Mouse (Mus musculus) right cerebral cortex, postnatal 36 days (tissue): Measurements from ENCODE around the gene Srgap1.

ENCODE experiments used
- DNase-seq, 2 experiments: peaks; one replicate each; pipeline ENCODE4 v3.0.0; 2022; ENCODE audit warnings: low spot score in 2 of 2, mixed read lengths in 1 of 2

The Srgap1 gene

DNA sequence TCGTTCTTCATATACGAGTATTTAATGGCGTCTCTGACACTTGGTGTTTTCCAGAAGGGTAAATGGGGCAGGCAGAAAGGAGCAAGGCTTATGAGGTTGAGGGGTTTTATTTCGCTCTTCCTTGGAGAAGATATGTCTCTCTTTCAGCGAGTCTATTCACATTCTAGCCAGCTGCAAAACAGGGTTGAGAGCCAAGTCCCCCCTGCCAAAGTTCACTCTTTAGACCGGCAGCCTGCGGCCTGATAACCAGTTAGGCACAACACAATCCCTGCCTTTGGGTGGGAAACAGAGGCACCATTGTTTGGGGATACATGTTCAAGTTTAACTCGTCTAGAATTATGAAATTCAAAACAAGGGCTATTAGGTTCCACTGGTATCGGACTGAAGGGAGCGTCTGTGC is 83.0 kb downstream of the Srgap1 start:
- DNase-seq: no peak

DNA sequence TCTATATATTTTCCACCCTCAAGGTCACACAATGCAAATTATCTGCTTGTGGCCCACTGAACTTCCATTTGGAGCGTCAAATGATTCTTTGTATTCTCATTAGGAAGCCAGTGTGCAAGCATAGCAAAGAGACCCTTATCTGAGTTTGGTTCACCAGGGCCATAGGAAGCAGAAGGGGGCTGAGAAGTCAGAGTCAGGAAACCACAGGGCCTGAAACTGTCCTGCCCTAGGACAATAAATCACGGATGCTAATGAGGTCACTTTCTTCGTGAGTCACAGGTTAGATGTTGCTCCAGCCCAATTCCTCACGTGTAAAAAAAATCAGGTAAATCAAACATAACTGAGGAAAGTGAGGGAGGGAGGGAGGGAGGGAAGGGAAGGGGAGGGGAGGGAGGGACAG is 85.1 kb downstream of the Srgap1 start:
- DNase-seq: no peak

DNA sequence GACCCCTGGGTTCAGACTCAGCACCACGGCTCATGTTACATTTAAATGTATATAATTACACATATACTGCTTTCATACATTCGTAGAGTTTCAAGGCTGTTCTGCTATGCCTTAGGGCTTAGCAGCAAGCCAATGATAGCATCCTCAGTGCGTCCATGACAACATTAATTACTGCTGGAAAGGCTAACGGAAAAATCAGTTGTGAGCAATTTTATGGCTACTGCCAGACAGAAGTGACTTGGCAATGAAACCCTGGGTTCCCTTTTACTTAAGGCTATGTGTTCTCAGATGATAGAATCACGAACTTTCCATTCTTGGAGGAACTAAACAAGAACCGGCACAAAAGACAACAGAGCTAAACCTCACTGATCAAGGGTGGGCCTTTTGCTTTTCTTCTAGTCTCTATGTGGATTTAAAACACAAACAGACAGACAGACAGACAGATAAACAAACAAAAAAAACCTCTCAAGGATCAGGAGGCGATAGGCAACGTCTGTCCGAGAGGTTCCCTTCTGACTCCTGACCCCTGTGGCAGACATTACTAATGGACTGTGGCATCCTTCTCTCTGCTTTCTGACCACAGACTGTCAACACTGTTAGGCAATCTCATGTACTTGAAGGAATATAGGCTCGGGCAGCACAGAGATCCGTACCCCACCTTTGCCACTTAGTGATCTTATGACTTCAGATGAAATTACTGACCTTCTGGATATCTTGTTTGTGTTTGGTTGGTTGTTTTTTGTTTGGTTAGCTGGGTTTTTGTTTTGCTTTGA is 85.8 kb downstream of the Srgap1 start:
- DNase-seq: no peak

DNA sequence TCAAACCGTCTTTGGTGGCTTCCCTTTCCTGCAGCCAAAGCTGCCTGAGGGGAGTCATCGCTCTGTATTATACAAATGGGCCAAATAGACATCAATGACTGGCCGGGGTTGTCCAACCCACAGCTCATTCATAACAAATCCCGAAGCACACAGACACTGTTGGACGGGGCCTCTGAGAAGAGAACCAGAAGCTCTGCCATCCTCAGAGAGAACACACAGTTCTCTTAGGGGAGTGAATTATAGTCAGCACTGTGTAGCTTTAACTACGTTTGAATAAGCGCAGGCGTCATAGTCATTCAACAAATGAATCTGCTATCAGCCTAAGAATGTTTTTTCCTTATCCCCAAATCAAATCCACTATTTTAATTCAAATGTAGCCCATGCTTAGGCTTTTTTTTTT is 88.4 kb downstream of the Srgap1 start:
- peak in 1 of 2 experiments; percentile 16 for DNase-seq

DNA sequence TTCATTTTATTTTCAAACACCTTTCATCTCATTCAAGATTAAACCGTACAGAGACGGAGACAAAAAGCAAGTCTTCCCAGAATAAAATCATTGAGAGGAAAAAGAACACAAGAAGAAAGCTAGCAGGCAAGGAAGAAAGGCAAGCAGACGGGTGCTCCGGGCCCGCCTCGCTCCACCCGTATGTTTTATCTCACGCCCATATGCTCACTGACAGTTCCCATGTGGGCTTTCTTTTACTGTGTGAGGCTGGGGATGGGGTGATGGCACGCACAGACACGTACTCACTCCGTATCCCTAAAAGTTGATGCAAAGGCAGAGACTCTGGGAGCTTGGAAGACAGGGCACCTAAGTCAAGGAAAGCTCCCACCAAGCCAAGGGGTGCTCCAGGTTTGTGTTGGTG is 90.6 kb downstream of the Srgap1 start:
- DNase-seq: peak; percentile 34 to 41

DNA sequence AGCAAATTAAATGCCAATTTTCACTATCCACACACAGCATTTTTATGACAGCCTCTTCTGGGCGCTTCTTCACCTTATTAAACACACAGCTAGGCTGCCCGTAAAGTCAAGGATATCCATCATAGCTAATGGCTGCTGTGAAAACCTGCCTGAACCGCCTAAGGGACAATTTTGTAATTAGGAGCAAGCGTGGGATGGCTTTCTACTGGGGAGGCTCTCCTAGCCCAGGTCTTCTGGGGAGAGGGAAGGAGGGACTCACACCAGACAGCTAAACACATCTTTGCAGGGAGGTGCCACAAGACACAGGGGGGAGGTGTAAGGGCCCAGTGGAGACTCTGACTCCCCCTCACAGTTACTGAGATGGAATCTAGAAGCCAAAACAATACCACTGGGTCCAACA is 91.4 kb downstream of the Srgap1 start:
- DNase-seq: no peak

DNA sequence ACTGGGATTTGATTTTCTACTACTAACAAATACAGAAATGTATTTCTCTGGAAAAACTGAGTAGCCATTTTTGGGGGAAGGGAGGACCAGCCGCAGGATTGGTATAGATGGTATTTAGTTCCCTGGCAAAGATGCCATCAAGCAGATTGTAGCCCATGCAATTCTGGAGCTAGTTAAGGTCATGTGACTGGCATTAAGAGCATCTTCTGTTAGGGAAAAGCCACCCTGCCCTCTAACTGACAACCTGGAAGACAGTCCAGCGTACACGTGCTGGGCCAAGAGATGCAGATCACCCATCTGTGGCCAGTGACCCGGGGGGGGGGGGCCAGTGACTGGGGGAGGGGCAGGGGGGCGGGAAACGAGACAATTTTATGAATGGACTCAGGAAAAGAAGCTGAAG is 92.2 kb downstream of the Srgap1 start:
- DNase-seq: no peak

DNA sequence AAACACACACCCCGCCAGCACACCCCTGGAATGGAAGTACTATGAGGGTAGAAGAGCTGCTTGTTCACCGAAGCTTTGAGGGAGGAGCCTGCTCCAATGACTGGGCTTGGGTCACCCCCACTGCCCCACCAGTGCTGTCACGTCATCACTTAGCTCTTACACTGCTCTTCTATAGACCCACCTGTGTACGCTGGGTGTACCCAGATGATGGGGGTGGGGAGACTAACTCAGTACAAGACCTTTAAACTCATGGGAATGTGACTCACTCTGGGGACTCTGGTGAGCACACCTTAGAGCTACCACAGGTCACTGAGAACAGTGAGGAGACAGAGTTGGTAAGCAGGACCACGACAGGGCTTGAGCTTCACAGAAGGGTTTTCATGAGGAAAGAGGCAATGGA is 94.1 kb downstream of the Srgap1 start:
- DNase-seq: no peak

DNA sequence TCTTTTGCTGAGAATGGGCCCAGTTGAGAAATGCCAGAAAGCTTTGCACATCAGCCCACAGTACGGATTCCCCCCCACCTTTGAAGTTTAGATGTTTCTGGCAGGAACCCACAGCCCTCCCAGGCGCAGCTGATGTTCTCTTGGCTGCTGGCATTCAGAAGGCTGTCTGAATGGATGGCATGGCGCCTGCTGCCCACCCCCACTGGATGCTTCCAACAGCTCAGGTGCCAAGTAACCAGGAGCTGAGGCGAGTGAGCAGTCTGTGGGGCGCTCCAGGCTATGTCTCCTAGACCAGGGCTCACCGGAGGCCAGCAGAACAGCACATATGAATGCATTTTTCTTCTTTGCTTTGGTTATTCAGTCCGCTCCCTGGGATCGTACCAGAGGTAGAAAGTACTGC is 100.9 kb downstream of the Srgap1 start:
- peak; percentile 68 to 75 for DNase-seq

DNA sequence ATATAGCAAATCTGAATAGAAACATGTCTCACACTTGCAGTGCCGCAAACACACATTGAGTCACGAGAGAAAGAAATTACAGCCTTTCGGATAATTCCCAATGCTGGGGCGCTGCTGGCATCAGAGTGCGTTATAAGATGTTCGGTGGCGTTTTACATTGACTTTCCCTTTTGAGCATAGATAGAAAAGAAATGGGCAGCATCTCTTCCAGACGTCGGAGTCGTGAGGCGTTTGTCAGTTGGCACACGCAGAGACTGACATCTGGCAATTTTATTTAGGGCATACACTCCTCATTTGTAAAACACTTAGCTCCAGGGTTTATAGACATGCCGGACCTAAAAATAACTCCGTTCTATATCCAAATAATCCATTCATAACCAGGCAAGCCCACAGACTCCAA is 115.2 kb downstream of the Srgap1 start:
- no peak for DNase-seq

DNA sequence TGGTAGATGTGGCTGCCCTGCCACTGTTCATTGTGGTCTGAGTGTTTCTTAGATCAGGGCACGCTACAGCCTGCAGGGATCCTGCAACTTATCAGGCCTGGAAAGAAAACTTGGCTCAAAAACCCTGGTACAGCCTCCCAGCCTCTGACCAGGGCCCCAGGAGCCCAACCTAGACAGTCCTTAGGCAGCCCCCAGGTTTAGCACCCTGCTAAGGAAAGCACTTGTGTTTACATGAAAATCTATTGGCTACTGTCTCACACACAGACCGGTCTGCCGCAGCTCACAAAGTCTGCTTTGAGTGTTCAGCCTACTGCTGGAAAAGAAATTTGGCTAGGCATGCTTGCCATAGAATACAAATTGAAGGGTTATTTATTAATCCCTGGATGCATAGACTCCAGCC is 121.0 kb downstream of the Srgap1 start:
- DNase-seq: no peak

DNA sequence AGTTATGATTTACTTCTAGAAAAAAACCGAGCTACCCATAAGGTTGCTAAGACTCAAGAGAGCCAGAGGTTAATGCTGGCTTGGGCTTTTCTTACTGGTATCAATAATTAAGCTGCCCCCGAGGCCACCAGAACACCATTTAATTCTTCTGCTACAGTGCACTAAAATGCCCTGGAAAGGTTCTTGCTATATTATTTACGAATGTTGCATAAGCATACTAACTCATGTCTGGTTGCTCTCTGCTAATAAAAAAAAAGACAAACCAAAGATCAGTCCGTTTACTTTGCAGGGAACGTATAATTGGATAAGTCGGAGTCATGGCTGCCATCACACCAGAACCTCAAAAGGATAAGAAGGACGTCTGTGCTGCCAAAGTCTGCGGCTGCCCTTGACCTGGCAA is 128.1 kb downstream of the Srgap1 start:
- no peak for DNase-seq

DNA sequence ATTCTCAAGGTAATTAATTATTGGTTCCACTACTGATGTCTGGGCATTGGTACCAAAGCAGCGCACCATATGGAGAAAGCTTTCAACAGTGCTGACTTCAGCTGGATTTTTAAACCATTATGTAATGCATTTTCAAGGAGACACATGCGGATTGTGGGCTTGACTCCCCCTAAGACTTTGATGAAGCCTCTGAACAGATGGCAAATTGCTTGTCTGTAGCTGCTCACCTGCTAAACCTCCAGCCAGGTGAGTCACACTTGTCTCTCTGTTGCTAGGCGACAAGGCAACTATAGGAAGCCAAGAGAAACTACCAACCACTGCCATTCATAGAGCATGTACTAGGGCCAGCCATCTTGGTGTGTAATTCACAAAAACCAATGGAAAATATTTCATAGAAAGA is 128.5 kb downstream of the Srgap1 start:
- no peak for DNase-seq

DNA sequence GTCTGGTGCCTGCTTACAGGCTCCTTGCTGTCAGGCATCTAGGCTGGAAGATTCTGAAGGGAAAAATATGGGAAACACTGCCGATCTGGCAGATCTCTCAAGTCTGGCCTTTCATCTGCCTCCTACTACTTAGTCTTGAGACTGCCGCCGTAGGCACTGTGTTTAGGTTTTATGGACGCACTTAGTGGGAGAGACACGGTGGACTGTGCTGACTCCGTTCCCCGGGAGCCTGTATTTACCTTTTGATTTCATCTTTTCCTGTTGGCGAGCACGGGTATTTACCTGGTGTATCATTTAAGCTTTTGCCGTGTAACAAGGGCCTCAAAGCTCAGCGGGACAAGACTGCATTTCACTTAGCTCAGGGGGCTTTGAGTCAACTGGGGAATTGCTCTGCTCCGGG is 131.6 kb downstream of the Srgap1 start:
- no peak for DNase-seq

DNA sequence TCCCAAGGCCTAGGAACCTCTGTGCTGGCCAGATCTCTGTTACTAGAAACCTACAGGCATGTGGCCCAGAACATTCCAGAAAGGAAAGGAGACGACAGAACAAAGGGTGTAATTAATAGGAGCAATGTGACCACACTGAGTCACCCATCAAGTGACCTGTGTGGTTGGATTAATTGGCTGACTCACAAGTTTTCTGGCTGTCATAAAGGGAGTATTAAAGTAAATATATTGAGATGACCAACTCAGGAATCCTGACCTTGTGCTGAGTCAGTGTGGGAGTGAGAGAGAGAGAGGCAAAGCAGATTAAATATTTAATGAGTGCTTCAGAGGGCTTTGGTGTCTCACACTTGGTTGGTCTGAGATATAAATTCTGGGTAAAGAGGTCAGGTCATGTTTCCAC is 143.0 kb downstream of the Srgap1 start:
- no peak for DNase-seq

DNA sequence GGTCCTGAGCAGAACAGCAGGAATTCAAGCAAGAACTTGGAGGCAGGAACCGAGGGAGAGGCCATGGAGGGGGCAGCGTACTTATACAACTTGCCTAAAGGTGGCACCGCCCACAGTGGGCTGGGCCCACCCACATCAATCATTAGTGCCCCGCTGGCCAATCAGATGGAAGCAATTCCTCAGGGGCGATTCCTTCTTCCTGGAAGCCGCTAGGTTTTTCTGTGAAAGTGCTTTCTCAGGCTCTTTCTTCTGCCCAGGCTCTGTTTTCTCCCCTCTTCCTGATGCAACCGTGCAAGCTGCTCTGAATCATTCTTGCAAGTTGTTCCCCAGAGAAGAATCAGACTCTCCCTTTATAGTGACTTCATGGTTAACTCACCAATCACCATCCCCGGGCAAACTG is 144.5 kb downstream of the Srgap1 start:
- DNase-seq: no peak

DNA sequence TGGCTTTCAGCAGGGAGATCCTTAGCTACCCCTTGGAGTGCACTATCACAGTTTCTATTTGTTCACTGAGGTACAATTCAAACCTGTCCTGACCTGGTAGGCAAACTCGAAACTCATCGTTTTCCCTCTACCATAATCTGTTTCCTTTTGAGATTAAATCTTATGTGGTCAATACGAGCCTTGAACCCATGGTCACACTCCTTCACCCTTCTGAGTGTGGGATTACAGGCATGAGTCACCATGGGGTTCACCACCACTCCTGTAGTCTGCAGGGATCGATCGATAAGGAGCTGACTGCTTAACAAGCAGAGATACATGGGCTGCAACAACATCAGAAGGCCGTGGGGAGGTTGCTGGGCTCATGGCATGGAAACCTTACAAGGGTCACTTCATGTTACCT is 146.3 kb downstream of the Srgap1 start:
- DNase-seq: no peak

DNA sequence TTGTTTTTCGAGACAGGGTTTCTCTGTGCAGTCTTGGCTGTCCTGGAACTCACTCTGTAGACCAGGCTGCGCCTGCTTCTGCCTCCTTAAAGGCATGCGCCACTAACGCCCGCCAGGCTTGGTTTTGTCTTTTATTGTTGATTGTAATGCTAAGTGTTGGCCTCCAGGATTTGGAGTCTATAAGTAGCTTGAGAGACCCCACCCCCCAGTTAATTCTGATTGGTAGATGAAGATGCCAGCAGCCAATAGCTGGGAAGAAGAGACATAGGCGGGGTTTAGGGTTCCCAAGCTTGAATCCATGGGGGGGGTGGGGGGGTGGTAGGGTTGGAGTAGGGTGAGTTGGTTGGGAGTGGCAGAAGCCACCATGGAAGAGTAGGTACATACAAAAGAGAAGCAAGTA is 147.4 kb downstream of the Srgap1 start:
- no peak for DNase-seq

DNA sequence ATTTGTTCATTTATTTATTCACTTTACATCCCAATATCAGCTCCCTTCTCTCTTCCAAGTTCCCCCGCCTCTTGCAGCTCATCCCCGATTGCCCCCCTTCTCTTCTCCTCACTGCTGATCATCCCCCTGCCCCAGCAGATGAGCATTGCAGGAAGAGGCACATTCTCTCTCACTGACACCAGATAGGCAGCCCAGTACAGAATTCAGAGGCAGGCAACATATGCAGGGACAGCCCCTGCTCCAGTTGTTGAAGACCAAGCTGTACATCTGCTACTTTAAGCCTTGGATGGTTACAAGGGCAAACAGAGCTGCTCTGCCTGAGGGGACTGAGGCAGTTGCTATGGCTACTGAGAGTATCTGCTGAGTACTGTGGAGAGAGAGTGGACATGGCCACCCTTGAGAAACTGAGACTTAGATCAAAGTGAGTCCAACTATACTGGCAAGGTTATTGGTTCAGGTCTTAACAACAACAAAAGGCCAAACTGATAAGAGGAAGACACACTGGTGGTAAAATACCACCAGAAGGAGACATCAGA is 149.2 kb downstream of the Srgap1 start:
- DNase-seq: no peak

DNA sequence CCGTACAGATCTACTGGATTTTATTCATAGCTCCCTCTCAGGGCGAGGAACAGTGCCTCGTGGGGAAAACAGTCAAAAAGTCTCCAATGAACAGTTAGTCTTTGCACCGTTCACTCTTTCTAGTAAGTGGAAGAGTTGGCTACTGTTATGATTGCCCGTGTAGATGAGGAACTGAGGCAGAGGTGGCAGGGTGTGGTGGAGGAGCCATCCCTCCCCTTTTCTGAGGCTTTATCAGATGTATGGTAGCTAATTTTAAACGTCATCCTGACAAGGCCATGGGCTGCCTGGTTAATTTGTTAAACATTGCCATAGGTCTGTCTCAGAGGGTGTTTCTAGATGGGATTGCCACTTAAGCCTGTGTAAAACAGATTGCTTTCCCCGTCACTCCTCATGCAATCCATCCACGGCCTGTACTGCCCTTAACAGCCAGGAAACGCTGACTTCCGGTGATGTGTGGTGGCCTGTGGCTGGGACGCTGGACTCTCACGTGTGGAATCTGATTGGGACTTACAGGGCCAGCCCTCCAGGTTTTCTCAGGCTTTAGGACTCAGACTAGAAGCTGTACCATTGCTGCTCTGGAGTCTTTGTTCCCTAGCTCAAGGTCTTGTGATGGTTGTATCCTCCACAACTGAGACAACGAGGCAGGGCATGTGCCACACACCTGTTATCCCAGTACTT is 155.6 kb downstream of the Srgap1 start:
- no peak for DNase-seq

DNA sequence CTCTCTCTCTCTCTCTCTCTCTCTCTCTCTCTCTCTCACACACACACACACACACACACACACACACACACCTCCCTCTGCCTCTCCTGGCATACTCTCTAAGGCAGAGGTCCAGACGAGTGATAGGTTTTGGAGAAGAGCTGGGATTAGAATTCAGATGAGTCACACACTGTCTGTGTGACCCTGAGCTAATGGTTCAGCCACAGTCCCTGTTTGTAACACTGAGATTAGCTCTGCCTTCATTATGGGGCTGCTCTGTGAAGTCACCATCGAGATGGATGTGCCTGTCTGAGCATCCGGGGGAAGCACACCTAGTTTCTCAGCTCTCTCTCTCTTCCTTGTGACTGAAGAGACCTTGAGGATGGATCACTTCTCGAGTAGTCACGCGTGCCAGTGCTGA is 157.1 kb downstream of the Srgap1 start:
- DNase-seq: no peak

DNA sequence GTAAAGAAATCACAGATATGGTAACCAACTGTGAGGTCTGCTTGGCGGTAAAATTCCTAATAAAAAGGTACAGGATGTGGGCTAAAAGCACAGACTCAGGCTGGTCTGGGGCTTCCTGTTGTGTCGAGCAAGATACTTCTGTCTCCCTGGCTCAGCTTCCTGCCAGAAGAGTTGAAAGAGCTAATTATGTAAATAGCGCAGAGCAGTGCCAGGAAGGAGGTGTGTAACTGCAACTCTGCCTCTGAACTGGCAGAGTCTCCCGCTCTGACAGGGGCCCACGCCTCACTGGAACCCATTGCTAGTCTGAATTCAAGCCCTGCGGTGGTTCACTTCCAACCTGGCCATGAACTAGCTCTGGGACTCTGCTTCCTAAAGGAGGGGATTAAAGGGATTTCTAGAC is 160.3 kb downstream of the Srgap1 start:
- DNase-seq: peak; percentile 14 to 43

DNA sequence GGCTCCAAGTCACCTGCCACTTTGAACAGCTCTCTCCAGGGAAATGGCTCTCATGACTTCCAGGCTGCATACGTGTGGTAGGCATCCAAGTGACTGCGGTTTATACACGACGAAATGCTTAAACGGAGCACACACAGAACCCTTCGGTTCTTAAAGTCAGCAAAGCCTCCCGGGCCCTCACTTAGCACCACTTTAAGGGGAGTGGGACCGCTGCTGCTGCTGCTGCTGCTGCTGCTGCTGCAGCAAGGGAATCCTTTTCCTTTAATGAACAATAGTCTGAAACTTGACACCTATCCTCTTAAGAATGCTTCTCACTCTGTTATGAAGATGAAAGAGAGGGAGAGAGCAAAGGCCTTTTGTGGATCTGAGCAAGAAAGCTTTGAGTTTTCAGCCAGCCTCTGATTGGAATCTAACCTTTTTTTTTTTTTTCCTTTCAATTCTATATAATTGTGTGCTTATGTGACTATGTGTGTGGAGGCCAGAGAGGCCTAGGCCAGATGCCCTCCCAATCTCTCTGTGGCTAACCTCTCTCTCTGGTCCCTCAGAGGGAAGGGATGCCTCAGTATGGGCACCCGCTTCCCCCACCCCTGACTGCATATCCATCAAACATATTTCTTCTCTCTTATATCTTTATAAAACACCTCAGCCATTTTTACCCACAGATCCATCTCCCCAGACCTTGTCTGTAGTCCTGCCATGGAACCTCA is 161.4 kb downstream of the Srgap1 start:
- no peak for DNase-seq
